ENCODE assay signal across 8 mouse cellular contexts in genomic region chr8:111538194-111538593, GRCm38 (mm10). TPM values are rescaled to one million over a fixed set of nuclear protein-coding genes. Genes with fewer than 3 reads are reported as not detected.
A peak's percentile ranks its signal among the peaks of the same experiment; 100 is the strongest.
DNase-seq lines count a peak whose midpoint lies in the region; ATAC-seq and TF ChIP-seq lines count a peak whose summit lies in the region.

No protein-coding gene starts in this region.

- H3ac ChIP-seq in C2C12 (ENCODE audit: control insufficient read depth, insufficient read length, low read depth) = peak overlapping the region; percentile 18

- H3K4me2 ChIP-seq in embryonic facial prominence, embryonic 15.5 days (replicated peaks) = peak overlapping the region; percentile 77
- peak overlapping the region; percentile 77 for H3K4me2 ChIP-seq in hindbrain, embryonic 14.5 days (replicated peaks)
- peak overlapping the region; percentile 100 for H3K4me2 ChIP-seq in liver, embryonic 13.5 days
- H3K4me2 ChIP-seq in neural tube, embryonic 15.5 days = peak overlapping the region; percentile 93

- H3K79me3 ChIP-seq in C2C12 (ENCODE audit: low read depth) = peaks cover 65% of the 10 kb centered on the region

- no peak for TF ChIP-seq POLR2A in MEL (IDR thresholded peaks at IDR 0.05; ENCODE audit: control insufficient read depth in 1 of 2, insufficient read depth in 1 of 2, low read depth in 1 of 2, low read length in 2 of 2, poor library complexity in 1 of 2)

- peaks cover 68% of the 10 kb centered on the region for H3K79me2 ChIP-seq in C2C12 (ENCODE audit: control insufficient read depth, insufficient read depth)
- H3K79me2 ChIP-seq in MEL (ENCODE audit: control insufficient read depth, insufficient read depth, low read length, poor library complexity) = peaks cover 42% of the 10 kb centered on the region

- H3K27ac ChIP-seq in MEL (ENCODE audit: control insufficient read depth, low read depth, low read length) = no peak overlapping the region
- peak overlapping the region; percentile 93 for H3K27ac ChIP-seq in embryonic facial prominence, embryonic 15.5 days (replicated peaks)
- H3K27ac ChIP-seq in hindbrain, embryonic 14.5 days = peak overlapping the region; percentile 96; the same call in 1 of the 2 replicates
- H3K27ac ChIP-seq in liver, embryonic 13.5 days = no peak overlapping the region
- peak overlapping the region; percentile 95 for H3K27ac ChIP-seq in neural tube, embryonic 15.5 days (replicated peaks)

- no peaks in the 10 kb centered on the region for H3K9me3 ChIP-seq in MEL (replicated peaks; ENCODE audit: insufficient read depth, low read length)
- H3K9me3 ChIP-seq in embryonic facial prominence, embryonic 15.5 days (replicated peaks) = no peaks in the 10 kb centered on the region
- H3K9me3 ChIP-seq in hindbrain, embryonic 14.5 days (ENCODE audit: control insufficient read depth, low read length) = no peaks in the 10 kb centered on the region
- no peaks in the 10 kb centered on the region for H3K9me3 ChIP-seq in liver, embryonic 13.5 days (replicated peaks)
- no peaks in the 10 kb centered on the region for H3K9me3 ChIP-seq in neural tube, embryonic 15.5 days (replicated peaks)

- peaks cover 15% of the 10 kb centered on the region for H3K36me3 ChIP-seq in C2C12 (ENCODE audit: control insufficient read depth, insufficient read depth)
- H3K36me3 ChIP-seq in MEL (ENCODE audit: control insufficient read depth in 1 of 2, insufficient read depth in 2 of 2, low read length in 2 of 2) = peaks cover 0 to 11% of the 10 kb centered on the region in 2 experiments; a peak in 2 of 4 replicates
- H3K36me3 ChIP-seq in embryonic facial prominence, embryonic 15.5 days = no peaks in the 10 kb centered on the region
- H3K36me3 ChIP-seq in hindbrain, embryonic 14.5 days (replicated peaks; ENCODE audit: control insufficient read depth, insufficient read depth) = peaks cover 4% of the 10 kb centered on the region; the same call in 1 of the 2 replicates
- no peaks in the 10 kb centered on the region for H3K36me3 ChIP-seq in liver, embryonic 13.5 days
- H3K36me3 ChIP-seq in neural tube, embryonic 15.5 days = no peaks in the 10 kb centered on the region

- TF ChIP-seq CTCF in C2C12 (IDR thresholded peaks at IDR 0.05; ENCODE audit: control insufficient read depth, insufficient read depth, insufficient read length) (no peak), MEL (IDR thresholded peaks at IDR 0.05 in 2 of 3, conservative IDR thresholded peaks at IDR 0.05 in 1 of 3; ENCODE audit: control insufficient read depth in 1 of 3, insufficient read depth in 1 of 3, low read depth in 2 of 3, low read length in 3 of 3, poor library complexity in 1 of 3, severe bottlenecking in 1 of 3) (no peak)

- 2% methylated on average over 2 of the region's 2 CpGs for WGBS in embryonic facial prominence, embryonic 15.5 days
- 3% methylated on average over 2 of the region's 2 CpGs for WGBS in hindbrain, embryonic 14.5 days
- 8% methylated on average over 2 of the region's 2 CpGs for WGBS in liver, embryonic 13.5 days (ENCODE audit: insufficient replicate concordance)
- WGBS in neural tube, embryonic 15.5 days = 0% methylated on average over 2 of the region's 2 CpGs

- no peak for TF ChIP-seq EP300 in MEL (IDR thresholded peaks at IDR 0.05; ENCODE audit: low read depth in 1 of 2, low read length in 2 of 2)

- H3K4me3 ChIP-seq in C2C12 (ENCODE audit: insufficient read depth, poor library complexity, severe bottlenecking) = peak overlapping the region; percentile 89
- peak overlapping the region; percentile 83 to 92 for H3K4me3 ChIP-seq in MEL (ENCODE audit: control insufficient read depth in 1 of 2, insufficient read depth in 1 of 2, low read depth in 2 of 2, low read length in 2 of 2)
- peak overlapping the region; percentile 72 for H3K4me3 ChIP-seq in embryonic facial prominence, embryonic 15.5 days (replicated peaks)
- peak overlapping the region; percentile 99 for H3K4me3 ChIP-seq in hindbrain, embryonic 14.5 days (replicated peaks; ENCODE audit: low read length)
- peak overlapping the region; percentile 83 for H3K4me3 ChIP-seq in liver, embryonic 13.5 days (replicated peaks)
- peak overlapping the region; percentile 78 for H3K4me3 ChIP-seq in neural tube, embryonic 15.5 days (replicated peaks)

- H3K9ac ChIP-seq in MEL (ENCODE audit: control insufficient read depth, low read depth, low read length, poor library complexity, severe bottlenecking) = no peak overlapping the region; the same call in 1 of the 2 replicates
- H3K9ac ChIP-seq in embryonic facial prominence, embryonic 15.5 days = peak overlapping the region; percentile 74; the same call in 1 of the 2 replicates
- H3K9ac ChIP-seq in hindbrain, embryonic 14.5 days = peak overlapping the region; percentile 100
- peak overlapping the region; percentile 85 for H3K9ac ChIP-seq in liver, embryonic 13.5 days
- peak overlapping the region; percentile 90 for H3K9ac ChIP-seq in neural tube, embryonic 15.5 days (replicated peaks)

- ATAC-seq in embryonic facial prominence, embryonic 15.5 days (ENCODE audit: insufficient number of reproducible peaks, low FRiP score, low TSS enrichment, low read depth) = no peak
- no peak for ATAC-seq in hindbrain, embryonic 14.5 days (ENCODE audit: low FRiP score)
- ATAC-seq in liver, embryonic 13.5 days (ENCODE audit: low read depth) = no peak
- no peak for ATAC-seq in neural tube, embryonic 15.5 days (ENCODE audit: low FRiP score)

- H3K4me1 ChIP-seq in MEL (ENCODE audit: control insufficient read depth in 1 of 2, insufficient read depth in 2 of 2, low read length in 2 of 2) = peaks cover 1 to 18% of the 10 kb centered on the region in 2 experiments
- peaks cover 38% of the 10 kb centered on the region for H3K4me1 ChIP-seq in embryonic facial prominence, embryonic 15.5 days
- peaks cover 38% of the 10 kb centered on the region for H3K4me1 ChIP-seq in hindbrain, embryonic 14.5 days (replicated peaks; ENCODE audit: control insufficient read depth, insufficient read depth, low read length)
- peaks cover 61% of the 10 kb centered on the region for H3K4me1 ChIP-seq in liver, embryonic 13.5 days (replicated peaks)
- H3K4me1 ChIP-seq in neural tube, embryonic 15.5 days = peaks cover 60% of the 10 kb centered on the region

- H3K27me3 ChIP-seq in C2C12 (ENCODE audit: control insufficient read depth, insufficient read depth, insufficient read length) (no peaks in the 10 kb centered on the region), MEL (ENCODE audit: control insufficient read depth in 1 of 2, insufficient read depth in 2 of 2, low read length in 2 of 2) (no peaks in the 10 kb centered on the region)
- no peaks in the 10 kb centered on the region for H3K27me3 ChIP-seq in embryonic facial prominence, embryonic 15.5 days
- H3K27me3 ChIP-seq in hindbrain, embryonic 14.5 days (ENCODE audit: control insufficient read depth, insufficient read depth, low read length) = no peaks in the 10 kb centered on the region
- 0 out of 2 replicates have a peak, but pooled peaks cover 5% of the 10 kb centered on the region for H3K27me3 ChIP-seq in liver, embryonic 13.5 days
- no peaks in the 10 kb centered on the region for H3K27me3 ChIP-seq in neural tube, embryonic 15.5 days (replicated peaks)

- no peak for DNase-seq in MEL (ENCODE audit: low read depth, low spot score)
- no peak for DNase-seq in hindbrain, embryonic 14.5 days (ENCODE audit: low spot score)
- no peak for DNase-seq in liver, embryonic 13.5 days
- DNase-seq in right cerebral cortex, postnatal 4 days = no peak
- DNase-seq in embryo, embryonic 9.5 days (ENCODE audit: extremely low spot score) = no peak

- TF ChIP-seq RAD21 in MEL (IDR thresholded peaks at IDR 0.05; ENCODE audit: low read depth, low read length) = no peak

TF ChIP-seq in C2C12, 6 proteins besides CTCF, POLR2A, EP300 and RAD21:
- no peak for TF ChIP-seq MAX (IDR thresholded peaks at IDR 0.05)
- no peak for TF ChIP-seq FOSL1 (IDR thresholded peaks at IDR 0.05; ENCODE audit: insufficient read depth, low read length, poor library complexity, severe bottlenecking)
- TF ChIP-seq USF1 (IDR thresholded peaks at IDR 0.05; ENCODE audit: low read depth) = no peak
- no peak for TF ChIP-seq MYOG (IDR thresholded peaks at IDR 0.05; ENCODE audit: control insufficient read depth, extremely low read depth, insufficient read length)
- no peak for TF ChIP-seq MYOD1 (IDR thresholded peaks at IDR 0.05; ENCODE audit: control insufficient read depth, insufficient read length, low read depth)
- TF ChIP-seq CEBPB (IDR thresholded peaks at IDR 0.05; ENCODE audit: low read depth) = no peak
TF ChIP-seq in C2C12: peak in this region for 0.

TF ChIP-seq in MEL, 35 proteins besides CTCF, POLR2A, EP300 and RAD21:
- TF ChIP-seq ZNF384 (IDR thresholded peaks at IDR 0.05; ENCODE audit: low read depth, low read length) = 0 out of 2 replicates have a peak, but pooled peaks have one; percentile 20
- TF ChIP-seq NELFE (IDR thresholded peaks at IDR 0.05; ENCODE audit: low read depth, low read length) = no peak

RNA-seq across cellular contexts. Expression of gene Znrf1, which starts 2.3 kb away (rescaled TPM):
- polyA plus RNA-seq in C2C12 (2012; fragmentation: generic; extraction: Trizol) (36.6 TPM), MEL (2012; ENCODE audit: insufficient read depth in 1 of 2, insufficient read length in 2 of 2, low read depth in 1 of 2, low replicate concordance in 2 of 2, missing spikeins in 1 of 2) (10 to 100 TPM in 1 of 2 experiments, not detected in 1; 36.0 TPM)
- total RNA-seq in MEL (2012; rRNA removed) = 16.6 and 18.4 TPM in 2 replicates
- polyA plus RNA-seq in embryonic facial prominence, embryonic 15.5 days (2015; fragmentation: Nextera tagmentation; extraction: Ambion mirVana) = 41.1 and 42.7 TPM in 2 replicates
- 108 and 116 TPM in 2 replicates for polyA plus RNA-seq in hindbrain, embryonic 14.5 days (2014; fragmentation: Nextera tagmentation; extraction: Ambion mirVana)
- 5.3 and 5.7 TPM in 2 replicates for polyA plus RNA-seq in liver, embryonic 13.5 days (2015; fragmentation: Nextera tagmentation; extraction: Ambion mirVana)
- polyA plus RNA-seq in neural tube, embryonic 15.5 days (2015; fragmentation: Nextera tagmentation; extraction: Ambion mirVana) = 80.3 and 93.3 TPM in 2 replicates

RNA-seq across cellular contexts. Expression of gene Wdr59, which starts 16.3 kb away (rescaled TPM):
- 6.7 TPM for polyA plus RNA-seq in C2C12 (2012; fragmentation: generic; extraction: Trizol)
- 6.5 and 7.4 TPM in 2 replicates for total RNA-seq in MEL (2012; rRNA removed)
- 10 to 100 TPM in 1 of 2 experiments, not detected in 1; 16.6 TPM for polyA plus RNA-seq in MEL (2012; ENCODE audit: insufficient read depth in 1 of 2, insufficient read length in 2 of 2, low read depth in 1 of 2, low replicate concordance in 2 of 2, missing spikeins in 1 of 2)
- polyA plus RNA-seq in embryonic facial prominence, embryonic 15.5 days (2015; fragmentation: Nextera tagmentation; extraction: Ambion mirVana) = 6.8 and 7.0 TPM in 2 replicates
- polyA plus RNA-seq in hindbrain, embryonic 14.5 days (2014; fragmentation: Nextera tagmentation; extraction: Ambion mirVana) = 6.5 and 6.6 TPM in 2 replicates
- 1.8 and 2.5 TPM in 2 replicates for polyA plus RNA-seq in liver, embryonic 13.5 days (2015; fragmentation: Nextera tagmentation; extraction: Ambion mirVana)
- 8.0 and 8.1 TPM in 2 replicates for polyA plus RNA-seq in neural tube, embryonic 15.5 days (2015; fragmentation: Nextera tagmentation; extraction: Ambion mirVana)

Comparison
In these comparisons a context has a peak if more than half of its experiments do, and no peak if none do; other contexts are left out.
1. H3K27ac ChIP-seq: peak in embryonic facial prominence, embryonic 15.5 days (single experiment), hindbrain, embryonic 14.5 days (single experiment) and neural tube, embryonic 15.5 days (single experiment); none in MEL (single experiment) and liver, embryonic 13.5 days (single experiment).
2. Peak in every context shown above with its lines, with median percentiles within 50 percentile points of each other: H3K4me3 ChIP-seq and H3K4me2 ChIP-seq.